Mouse (Mus musculus) skeletal muscle tissue, adult 2 months (tissue): ENCODE data around the gene Gramd4.
"Not testable (repeated sequence)": the region's sequence is repeated elsewhere in the genome, so short reads cannot be mapped to it uniquely, and the experiment has no call there.

ENCODE experiments used
- DNase-seq: peaks from one replicate; pipeline ENCODE4 v3.0.0-alpha.2; 2012; ENCODE audit warnings: low read depth, low spot score

Gramd4 gene

DNA sequence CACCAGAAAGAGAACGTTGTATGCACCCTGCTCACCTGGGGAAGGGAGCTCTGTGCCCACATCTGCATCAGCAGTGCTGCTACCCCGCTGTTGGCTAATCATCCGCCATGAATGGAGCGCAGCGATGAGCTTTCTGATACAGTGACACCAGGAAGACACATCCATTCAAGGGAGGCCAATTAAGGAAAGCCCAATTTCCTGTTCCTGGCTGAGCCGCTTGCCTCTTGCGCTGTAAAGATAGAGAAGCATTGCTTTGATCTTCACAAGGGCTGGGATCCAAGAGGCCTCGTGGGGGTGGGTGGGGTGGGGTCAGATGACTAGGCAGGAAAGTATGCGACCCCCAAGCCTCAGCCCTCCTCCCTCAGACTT lies 55.8 kb downstream of the Gramd4 start:
- no peak for DNase-seq

DNA sequence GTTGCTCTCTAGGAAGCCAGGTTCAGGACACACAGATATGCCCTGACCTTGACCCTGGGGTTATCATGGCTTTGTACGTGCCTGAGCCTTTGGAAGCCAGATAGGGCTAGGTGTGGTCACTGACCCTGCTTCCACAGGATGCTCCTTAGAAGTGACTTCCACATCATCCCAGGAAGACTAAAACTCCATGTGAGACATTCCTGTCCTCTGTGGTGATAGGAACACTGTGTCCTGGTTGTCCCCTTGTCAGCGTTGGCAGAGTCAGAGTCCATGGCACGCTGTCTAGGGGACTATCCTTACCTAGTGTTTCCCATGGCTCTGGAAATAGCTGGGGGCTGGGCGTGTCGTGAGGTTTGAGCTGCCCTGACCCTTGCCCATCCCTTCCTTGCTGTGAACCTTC lies 58.9 kb downstream of the Gramd4 start:
- no peak for DNase-seq

DNA sequence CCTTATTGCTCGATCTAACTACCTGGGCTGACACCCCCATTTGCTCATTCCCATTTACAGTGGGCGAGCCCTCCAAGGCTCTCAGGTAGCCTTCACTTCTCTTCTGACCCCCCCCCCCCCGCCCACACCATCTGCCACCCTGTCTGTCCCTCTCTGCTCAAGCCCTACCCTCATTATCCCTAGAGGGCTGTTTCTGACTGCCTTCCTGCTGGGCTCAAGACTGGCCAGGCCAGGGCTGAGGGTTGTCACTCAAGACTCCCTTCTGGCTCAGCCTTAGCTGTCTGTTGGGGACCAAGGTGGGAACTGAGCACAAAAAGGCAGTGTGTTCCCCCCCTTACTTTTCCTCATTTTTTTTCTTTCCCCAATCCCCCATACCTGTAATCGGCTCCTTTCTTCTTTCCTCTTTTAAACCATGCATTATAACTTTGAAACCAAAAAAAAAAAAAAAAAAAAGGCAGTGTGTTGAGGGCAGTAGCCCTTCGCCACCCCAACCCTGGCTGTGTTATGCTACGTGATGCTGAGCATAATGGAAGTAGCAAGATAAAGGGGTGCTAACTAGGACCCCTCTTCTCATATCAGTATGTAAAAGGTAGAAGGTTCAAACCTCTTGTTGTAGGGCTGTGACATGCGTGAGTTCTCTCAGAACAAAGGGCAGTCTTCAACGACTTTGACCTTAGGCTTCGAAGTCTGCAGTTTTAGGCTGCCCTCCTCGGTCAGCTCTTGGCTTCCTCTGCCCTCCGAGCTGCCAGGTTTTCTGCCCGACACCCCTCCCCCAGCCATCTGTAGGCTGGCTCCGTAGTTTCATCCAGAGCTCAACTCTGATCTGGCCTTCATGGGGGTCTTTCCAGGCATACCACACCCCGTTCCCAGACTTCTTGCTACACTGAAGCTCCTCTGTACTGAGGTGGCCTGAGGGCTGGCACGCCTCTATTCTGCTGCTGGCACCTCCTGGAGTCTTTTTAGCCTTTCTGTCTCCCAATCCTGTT lies 59.9 kb downstream of the Gramd4 start:
- DNase-seq = no peak

DNA sequence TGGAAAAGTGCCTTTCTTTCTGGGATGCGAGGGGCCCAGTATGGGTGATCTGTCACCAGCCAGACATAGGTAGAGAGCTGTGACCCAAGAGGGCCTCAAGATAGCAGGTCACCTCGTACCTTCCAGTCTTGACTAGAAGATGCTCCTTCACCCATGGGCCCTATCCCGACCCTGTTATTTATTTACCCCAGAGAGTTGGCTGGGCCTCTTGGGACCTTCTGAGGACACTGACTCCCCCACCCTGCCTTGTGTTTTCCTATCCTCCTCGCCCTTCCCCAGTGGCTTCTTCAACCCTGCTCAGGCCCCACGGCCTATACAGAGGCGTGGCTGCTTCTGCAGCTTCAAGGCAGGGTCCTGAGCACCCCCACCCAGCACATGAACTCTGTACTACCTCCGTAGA lies 61.7 kb downstream of the Gramd4 start:
- no peak for DNase-seq

DNA sequence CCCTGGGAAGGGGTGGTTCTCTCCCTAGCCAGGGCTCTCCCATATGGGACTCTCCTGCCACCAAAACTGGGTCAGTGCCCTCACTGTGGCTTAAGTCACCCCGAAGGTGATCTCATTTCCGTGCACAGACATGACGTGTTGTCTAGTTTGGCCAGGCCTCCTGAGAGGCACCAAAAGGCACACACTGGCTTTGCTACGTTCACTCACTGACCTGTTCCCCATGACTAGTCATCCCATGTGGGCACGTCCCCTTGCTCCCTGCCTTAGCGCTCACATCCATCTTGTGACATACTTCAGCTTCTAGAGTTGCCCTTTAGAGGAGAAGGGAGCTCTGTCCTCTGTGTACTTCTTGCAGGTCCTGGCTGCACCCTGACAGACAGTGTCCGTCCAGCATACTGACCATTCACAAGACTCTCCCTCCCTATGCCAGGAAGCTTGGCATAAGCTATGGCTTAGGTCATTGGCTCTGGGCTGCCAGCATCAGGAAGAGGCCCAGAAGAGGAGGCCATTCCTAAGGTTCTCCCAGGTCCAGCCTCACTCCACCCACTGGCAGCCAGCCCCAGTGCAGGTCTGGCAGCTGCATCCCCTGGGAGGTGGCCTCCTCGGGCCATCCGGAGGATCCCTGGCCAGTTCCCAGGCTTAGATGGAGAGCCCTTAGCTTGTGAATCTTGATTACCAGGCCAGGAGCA lies 64.9 kb downstream of the Gramd4 start:
- DNase-seq = peak; percentile 80

DNA sequence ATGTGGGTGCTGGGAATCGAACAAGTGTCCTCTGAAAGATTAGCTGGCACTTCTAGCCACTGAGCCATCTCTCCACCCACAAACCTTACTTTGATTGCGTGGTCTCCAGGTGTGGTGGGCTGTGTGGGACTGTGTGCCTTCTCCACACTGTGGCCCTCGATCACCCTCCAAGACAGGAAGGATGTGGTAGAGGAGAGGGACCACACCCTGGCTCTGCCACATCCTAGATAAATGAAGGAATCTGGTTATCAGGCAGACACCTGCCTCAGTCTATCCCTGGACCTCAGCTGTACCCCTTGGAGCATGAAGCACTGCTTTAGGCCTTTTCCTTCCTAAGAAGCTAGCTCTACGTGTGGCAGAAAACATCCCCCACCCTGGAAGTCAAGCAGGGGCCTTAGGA lies 65.9 kb downstream of the Gramd4 start:
- no peak for DNase-seq

DNA sequence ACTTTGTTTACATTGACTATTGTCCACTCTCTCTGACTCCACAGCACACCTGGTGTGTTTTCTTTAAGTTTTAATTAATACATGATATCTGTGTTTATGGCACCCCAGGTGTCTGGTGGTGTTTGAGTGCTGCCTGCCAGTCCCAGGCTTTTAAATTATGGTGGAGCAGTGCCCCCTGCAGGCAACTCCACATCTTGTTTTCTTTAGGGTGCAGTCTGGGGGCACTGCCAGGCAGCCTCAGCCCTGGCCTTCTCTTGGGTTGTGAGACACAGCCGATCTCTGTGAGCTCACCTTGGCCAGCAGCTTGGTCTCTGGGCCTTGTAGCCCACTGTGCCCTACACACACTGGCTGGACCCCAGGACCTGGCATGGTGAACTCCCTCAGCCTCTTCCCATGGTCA lies 66.9 kb downstream of the Gramd4 start:
- peak; percentile 63 for DNase-seq

DNA sequence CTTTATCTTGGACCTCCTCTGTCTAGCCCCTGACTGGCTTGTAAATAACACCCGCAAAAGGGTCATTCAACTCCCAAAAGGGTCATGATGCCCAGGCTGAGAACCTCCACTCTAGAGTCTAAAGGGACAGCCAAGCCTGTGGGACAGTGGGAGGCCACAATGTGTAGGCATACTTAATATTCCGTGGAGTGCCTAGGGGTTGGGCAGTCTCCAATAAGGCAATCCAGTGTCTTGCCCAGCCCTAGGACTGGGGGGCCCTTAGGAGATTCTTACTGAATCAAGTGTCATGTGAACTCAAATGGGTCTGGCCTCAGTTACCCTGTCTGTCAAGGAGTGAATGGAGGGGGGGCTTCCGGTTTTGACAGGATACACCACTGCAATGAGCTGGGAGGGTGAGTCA lies 71.5 kb downstream of the Gramd4 start:
- no peak for DNase-seq

DNA sequence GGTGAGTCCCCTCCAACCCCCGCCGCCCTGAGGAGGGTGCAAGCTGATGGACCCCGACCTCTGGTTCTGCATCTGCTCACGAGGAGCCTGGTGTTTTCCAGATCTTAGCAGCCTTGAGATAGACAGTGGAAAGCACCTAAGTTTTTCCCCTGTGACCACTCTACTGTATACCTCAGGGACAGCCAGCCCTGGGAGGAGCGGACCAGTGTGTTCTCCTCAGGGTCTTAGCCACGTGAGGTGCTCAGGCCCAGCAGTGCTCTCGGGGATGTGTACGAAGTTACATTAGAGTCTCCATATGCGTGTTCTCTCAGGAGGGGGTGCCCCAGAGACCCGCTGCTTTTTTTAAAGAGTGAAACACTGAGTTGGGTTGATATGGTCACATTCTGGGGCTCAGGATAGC lies 73.2 kb downstream of the Gramd4 start:
- DNase-seq = no peak

DNA sequence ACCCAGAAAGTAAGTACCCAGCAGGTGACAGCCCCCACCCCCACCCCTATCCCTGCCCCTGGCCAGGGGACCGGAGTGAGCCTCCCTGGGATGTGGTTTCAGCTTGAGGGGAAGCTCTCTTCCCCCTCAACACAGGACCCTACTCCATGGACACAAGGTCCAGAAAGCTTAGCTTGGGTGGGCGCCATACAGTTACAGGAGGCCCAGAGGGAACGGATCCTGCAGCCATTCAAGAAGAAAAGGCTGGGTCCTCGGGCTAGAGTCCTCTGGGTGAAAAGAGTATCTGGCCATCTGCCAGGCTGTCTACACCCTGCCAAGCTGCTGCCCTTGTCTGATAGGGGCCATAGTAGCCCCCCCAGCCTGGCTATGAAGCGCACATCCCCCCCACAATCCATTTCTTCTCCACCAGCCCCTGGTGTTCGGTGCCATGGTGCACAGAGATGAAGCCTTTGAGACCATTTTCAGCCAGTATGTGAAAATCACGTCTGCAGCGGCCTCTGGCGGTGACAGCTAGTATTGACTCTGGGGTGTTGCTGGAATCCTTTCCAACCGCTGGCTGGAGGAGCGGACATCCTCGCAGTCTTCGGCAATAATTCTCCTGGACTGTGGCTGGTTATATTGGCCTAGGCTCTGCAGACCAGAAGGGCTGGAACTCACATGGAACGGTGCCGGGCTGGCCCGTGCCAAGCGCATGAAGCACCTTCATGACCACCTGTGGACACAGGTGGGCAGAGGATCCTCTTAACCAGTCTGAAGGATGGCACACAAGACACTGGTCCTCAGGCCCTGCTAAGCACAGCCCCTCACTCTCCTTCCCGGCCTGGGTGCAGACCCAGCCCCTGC lies 77.7 kb downstream of the Gramd4 start:
- peak; percentile 74 for DNase-seq

DNA sequence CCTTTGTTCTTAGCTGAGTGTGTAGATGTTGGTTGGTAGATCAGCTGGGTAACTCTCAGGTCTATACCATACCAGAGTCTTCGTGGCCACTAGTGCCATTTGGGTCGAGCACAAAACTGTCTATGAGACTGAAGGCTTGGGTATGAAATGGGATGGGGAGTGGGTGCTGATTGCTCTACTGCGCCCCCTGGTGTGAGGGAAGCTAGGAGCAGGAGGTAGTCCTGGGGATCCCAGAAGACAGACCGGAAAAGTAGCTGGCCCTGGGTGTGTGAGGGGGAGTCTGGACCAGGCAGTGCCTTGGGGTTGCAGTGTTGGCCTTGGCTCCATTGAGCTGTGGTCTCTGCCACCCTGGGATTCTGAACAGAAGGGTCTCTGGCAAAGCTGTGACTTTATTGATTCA lies 80.1 kb downstream of the Gramd4 start:
- DNase-seq = no peak

DNA sequence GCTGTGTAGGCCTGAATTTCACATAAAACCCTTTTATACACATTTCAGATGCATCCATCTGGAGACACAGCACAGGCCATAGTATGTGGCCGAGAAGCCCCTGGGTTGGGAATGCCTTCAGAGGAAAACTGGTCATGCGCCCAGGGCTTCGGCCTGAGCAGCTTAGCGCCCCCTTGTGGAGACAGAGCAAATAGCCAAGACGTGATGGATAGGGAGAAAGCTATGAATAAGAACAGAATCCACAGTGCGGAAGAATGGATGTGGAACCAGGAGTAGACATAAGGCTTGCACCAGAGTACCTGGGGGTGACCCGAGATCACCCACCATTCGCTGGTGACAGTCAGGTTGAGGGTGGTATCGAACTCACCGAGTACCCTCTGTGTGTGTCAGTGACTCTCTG lies 82.8 kb downstream of the Gramd4 start:
- DNase-seq = no peak

DNA sequence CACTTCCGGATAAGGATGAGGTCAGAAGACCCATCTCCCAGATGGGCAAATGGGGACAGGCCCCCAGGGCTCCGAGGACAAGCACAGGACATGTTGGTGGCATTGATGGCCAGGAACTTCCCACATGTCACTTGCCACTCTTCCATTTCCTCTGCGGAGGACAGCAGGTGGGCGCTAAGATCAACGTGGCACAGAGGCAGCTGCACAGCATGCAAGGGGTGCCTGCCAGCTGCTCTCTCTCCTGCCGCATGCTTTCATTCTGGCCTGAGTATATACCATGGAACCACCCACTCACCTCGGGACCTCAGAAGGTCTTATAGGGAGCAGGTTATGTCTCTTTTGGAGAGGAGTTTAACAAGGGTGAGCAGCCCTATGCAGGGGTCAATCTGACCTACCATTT lies 87.1 kb downstream of the Gramd4 start:
- no peak for DNase-seq

DNA sequence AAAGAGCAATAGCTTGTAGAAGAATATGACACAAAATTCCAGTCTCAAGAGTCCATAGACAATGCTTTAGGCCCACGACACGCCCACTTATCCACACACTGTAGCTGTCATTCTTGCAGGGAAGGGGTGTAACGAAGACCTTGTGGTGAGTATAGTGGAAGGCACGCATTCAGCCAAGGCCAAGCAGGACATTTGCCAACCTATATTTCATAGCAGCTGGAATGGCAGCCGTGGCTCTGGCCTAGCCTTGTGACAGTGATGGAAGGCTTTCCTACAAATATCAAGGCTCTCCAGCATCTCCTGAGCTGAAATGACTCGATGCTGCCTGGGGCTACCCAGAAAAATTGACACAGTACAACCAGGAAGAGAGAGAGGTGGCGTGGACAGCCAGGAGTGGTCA lies 87.6 kb downstream of the Gramd4 start:
- no peak for DNase-seq

DNA sequence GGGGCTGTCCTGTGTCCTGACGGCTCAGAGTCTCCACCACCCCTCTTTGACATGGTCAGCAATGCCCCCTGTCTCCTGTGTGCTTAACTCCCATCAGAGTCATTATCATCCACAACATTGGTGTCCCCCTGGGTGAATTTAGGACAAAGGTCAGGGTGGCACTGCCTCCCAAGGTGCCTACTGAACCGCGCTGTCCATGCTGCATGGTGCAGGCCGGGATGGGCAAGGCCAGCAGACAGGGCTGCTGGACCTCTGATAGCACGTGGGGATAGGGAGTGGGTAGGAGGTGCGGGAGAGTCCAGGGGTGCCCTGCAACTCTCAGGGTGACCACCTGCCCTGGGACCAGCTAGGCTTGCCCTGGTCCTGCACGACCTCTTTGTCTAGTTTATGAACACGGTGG lies 89.4 kb downstream of the Gramd4 start:
- no peak for DNase-seq

DNA sequence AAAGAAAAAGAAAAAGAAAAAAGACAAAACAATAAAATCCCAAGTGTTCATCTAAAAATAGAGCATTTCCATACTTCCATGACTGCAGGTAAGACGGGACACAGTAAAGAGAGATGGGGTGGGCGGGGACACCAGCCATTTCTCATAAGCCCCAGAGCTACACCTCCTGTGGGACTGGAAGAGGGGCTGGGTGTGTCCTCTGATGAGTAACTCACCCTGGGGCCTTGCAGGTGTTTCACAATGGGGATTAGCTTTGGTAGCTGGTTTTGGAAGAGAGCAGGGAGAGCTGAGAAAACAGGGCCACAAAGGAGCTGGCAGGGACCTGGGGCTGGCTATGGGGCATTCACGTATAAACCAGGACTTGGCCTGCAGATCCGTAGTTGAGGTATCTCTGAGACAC lies 93.1 kb downstream of the Gramd4 start:
- DNase-seq = no peak

DNA sequence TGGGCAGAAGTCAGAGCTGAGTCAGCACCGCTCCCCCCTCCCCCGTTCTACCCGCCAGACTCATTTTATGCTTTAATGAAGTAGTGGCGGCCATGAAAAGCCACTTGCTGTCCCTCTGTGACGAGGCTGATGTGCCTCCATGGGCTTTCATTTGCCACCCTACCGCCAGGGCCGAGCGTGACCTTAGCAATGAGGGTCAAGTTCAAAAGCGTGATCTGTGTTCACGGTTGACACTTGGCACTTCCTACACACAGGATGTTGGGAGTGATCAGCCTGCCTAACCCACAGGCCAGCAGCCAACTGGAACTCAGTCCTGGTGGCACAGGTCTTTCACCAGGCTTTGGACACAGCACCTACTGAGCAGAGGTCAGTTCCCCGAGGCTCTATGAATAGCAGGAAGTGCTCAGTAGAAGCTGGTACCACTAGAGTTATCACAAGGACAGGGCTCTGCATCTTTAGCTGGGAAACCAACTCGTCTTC lies 96.0 kb downstream of the Gramd4 start:
- no peak for DNase-seq

DNA sequence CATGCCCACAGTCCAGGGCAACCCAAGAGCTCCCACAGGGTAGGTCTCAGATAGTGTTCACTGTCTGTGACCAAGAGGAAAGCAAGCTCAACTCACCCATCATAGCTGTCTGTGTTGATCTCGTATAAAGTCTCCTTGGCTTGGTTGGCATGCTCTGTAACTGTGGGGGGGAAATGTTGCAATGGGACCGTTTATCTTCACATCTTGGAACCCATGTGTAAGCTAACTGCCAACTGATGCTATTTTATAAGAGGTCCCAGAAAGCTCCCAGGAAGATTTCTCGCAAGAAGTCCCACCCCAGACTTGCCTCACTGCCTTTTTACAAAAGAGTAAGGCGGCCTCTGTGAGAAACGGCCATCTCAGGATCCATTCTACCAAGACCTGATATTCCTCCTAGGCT lies 99.0 kb downstream of the Gramd4 start:
- DNase-seq = no peak

DNA sequence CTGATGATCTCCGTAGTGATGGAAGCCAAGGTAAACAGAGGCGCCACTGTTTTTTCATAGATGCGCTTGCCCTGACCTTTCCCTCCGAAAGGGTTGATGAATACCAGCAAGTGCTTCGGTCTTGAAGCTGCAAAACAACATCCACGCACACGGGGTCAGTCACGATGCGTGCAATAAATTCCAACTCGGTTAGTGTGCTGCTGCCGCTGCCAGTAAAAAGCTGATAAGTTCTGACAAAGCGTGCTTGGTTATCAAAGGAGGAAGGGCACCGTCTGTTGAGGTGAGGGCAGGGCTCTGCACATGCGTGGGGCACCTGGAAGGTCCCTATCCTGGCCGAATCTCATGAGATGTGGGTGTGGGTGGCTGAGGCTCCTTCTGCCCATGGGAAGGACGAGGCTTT lies 101.6 kb downstream of the Gramd4 start:
- DNase-seq = no peak

DNA sequence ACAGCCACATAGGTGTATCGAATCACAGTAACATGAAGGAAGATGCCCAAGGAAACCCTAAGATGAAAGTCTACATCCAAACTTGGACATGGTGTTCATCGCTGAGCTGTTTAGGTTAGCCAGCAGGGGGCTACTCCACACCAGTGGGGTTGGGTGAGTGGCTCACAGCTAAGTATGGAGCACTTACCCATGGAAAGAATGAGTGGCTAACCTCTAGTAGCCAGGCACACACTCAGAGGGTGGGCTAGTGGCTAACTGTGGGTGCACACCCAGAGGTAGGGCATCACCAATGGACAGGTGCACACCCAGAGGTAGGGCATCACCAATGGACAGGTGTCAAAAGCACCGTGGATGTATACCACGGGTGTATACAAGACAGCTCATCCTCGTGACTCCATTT lies 102.2 kb downstream of the Gramd4 start:
- no peak for DNase-seq

DNA sequence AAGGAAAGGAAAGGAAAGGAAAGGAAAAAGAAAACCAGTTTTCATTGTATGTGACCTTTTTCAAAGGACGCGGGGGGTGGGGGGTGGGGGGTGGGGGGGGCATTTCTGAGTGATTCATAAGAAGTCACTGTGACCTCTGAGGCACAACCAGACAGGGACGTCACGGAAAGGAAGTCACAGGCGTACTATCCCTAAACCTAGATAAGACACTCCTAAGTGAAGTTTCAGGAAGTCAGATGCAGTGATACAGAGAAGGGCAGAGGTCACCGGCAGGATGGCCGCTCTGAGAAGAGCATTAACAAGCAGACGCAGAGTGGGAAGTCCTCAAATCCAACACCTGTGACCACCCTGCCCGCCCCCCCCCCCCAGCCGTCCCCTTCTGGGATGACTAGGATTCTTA lies 103.4 kb downstream of the Gramd4 start:
- no peak for DNase-seq

DNA sequence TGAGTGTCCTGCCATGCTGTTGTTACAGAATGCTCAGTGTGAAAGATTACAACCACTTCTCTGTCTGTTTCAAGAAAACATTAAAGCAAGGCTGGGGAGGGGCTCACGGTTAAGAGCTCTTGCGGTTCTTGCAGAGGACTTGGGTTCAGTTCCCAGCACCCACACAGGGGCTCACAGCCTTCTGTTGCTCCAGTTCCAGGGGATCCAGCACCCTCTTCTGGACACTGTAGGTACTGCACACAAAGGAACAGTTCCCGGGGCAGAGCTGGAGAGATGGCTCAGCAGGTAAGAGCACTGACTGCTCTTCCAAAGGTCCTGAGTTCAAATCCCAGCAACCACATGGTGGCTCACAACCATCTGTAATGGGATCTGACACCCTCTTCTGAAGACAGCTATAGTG lies 104.3 kb downstream of the Gramd4 start:
- not testable (repeated sequence) for DNase-seq
